Mouse (Mus musculus): Measurements from ENCODE around the gene Ranbp17. TPM values are rescaled to one million over a fixed set of nuclear protein-coding genes. Genes with fewer than 3 reads are reported as not detected.

The Ranbp17 gene
- polyA plus RNA-seq, 1 experiment from 2014 or later, result 5.7 TPM

GRCm38 (mm10) chr11:33181804-33182203, 331.7 kb downstream of the Ranbp17 start:
- Histone ChIP-seq H3K4me3 (no peak overlapping the region), H3K4me1 (peaks cover 8% of the 10 kb centered on the region; the same call in 1 of the 2 replicates), H3K36me3 (no peaks in the 10 kb centered on the region), H3K9ac (no peak overlapping the region), H3K4me2 (replicated peaks) (no peak overlapping the region), H3K9me3 (no peaks in the 10 kb centered on the region), H3K27me3 (peaks cover 41% of the 10 kb centered on the region), H3K27ac (no peak overlapping the region)
- 84% methylated on average over 3 of the region's 3 CpGs for whole genome bisulfite sequencing
- ATAC-seq (ENCODE audit: low FRiP score, low read depth), result no peak

- H3K4me3 ChIP-seq, result peak overlapping the region; percentile 33
- 2% methylated on average over 18 of the region's 18 CpGs for WGBS
- peak overlapping the region; percentile 56 for H3K9ac ChIP-seq
- H3K36me3 ChIP-seq, result no peaks in the 10 kb centered on the region
- H3K9me3 ChIP-seq, result no peaks in the 10 kb centered on the region
- peak; percentile 64; the same call in 1 of the 2 replicates for ATAC-seq (ENCODE audit: low FRiP score, low read depth)
- H3K4me1 ChIP-seq, result peaks cover 8% of the 10 kb centered on the region; the same call in 1 of the 2 replicates
- no peak overlapping the region for H3K27ac ChIP-seq
- peak overlapping the region; percentile 68 for H3K4me2 ChIP-seq (replicated peaks)
- H3K27me3 ChIP-seq, result peaks cover 48% of the 10 kb centered on the region
Observed at GRCm38 (mm10) chr11:33180701-33181116, 332.8 kb downstream of the Ranbp17 start.

DNA sequence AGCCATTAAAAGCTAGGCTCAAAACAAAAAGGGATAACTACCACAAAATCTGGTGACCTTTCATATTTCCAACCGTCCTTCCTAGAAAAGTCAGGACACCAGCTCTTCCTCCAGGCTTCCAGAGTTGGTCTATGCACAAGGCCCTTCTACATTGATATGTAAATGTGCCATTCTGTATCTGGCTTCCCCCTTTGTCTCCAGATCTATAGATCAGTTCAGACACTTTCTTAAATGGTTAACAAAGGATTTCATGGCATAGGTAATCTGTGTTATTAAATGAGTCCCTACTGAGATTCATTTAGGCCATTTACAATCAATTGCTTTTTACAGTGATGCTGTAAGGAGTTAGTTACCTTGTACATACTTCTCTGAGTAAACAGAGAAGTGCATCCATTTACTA, 333.7 kb downstream of the Ranbp17 start:
- Histone ChIP-seq H3K4me3 (no peak overlapping the region), H3K27me3 (peaks cover 52% of the 10 kb centered on the region), H3K9me3 (no peaks in the 10 kb centered on the region), H3K27ac (no peak overlapping the region), H3K4me1 (peaks cover 8% of the 10 kb centered on the region; the same call in 1 of the 2 replicates), H3K4me2 (replicated peaks) (no peak overlapping the region), H3K36me3 (no peaks in the 10 kb centered on the region), H3K9ac (no peak overlapping the region)
- ATAC-seq (ENCODE audit: low FRiP score, low read depth), result no peak
- 69% methylated on average over 1 of the region's 1 CpGs for WGBS

- no peak overlapping the region for H3K4me3 ChIP-seq
- no peak overlapping the region for H3K27ac ChIP-seq
- H3K4me2 ChIP-seq (replicated peaks), result no peak overlapping the region
- peaks cover 52% of the 10 kb centered on the region for H3K27me3 ChIP-seq
- ATAC-seq (ENCODE audit: low FRiP score, low read depth), result no peak; the same call in 1 of the 2 replicates
- peaks cover 8% of the 10 kb centered on the region; the same call in 1 of the 2 replicates for H3K4me1 ChIP-seq
- 30% methylated on average over 20 of the region's 20 CpGs for WGBS
- no peaks in the 10 kb centered on the region for H3K36me3 ChIP-seq
- no peaks in the 10 kb centered on the region for H3K9me3 ChIP-seq
- no peak overlapping the region for H3K9ac ChIP-seq
Observed at GRCm38 (mm10) chr11:33176525-33177245, 336.9 kb downstream of the Ranbp17 start.

GRCm38 (mm10) chr11:33175768-33176167, 337.8 kb downstream of the Ranbp17 start:
- Histone ChIP-seq H3K4me1 (peaks cover 6% of the 10 kb centered on the region; the same call in 1 of the 2 replicates), H3K9me3 (no peaks in the 10 kb centered on the region), H3K4me3 (no peak overlapping the region), H3K9ac (no peak overlapping the region), H3K36me3 (no peaks in the 10 kb centered on the region), H3K27ac (no peak overlapping the region), H3K27me3 (peaks cover 52% of the 10 kb centered on the region), H3K4me2 (replicated peaks) (no peak overlapping the region)
- WGBS, result 73% methylated on average over 2 of the region's 3 CpGs
- no peak for ATAC-seq (ENCODE audit: low FRiP score, low read depth)

- Histone ChIP-seq H3K4me3 (no peak overlapping the region), H3K36me3 (no peaks in the 10 kb centered on the region), H3K27ac (no peak overlapping the region), H3K9ac (no peak overlapping the region), H3K4me2 (replicated peaks) (no peak overlapping the region), H3K4me1 (no peaks in the 10 kb centered on the region), H3K27me3 (peaks cover 20% of the 10 kb centered on the region), H3K9me3 (no peaks in the 10 kb centered on the region)
- 16% methylated on average over 9 of the region's 9 CpGs for WGBS
- ATAC-seq (ENCODE audit: low FRiP score, low read depth), result no peak
Observed at GRCm38 (mm10) chr11:33170489-33170888, 343.1 kb downstream of the Ranbp17 start.

GRCm38 (mm10) chr11:33162998-33163506, 350.5 kb downstream of the Ranbp17 start, which contains the start of gene Npm1:
Npm1 (minus strand) TSS chr11:33163206.
- 4% methylated on average over 48 of the region's 49 CpGs for WGBS
- H3K9me3 ChIP-seq, result no peaks in the 10 kb centered on the region
- peaks cover 27% of the 10 kb centered on the region for H3K4me1 ChIP-seq
- peak within 1 kb of the TSS; percentile 93 for H3K27ac ChIP-seq
- H3K9ac ChIP-seq, result peak within 1 kb of the TSS; percentile 99
- peaks cover 31% of the 10 kb centered on the region for H3K36me3 ChIP-seq
- peak; percentile 96 for ATAC-seq (ENCODE audit: low FRiP score, low read depth)
- H3K27me3 ChIP-seq, result peaks cover 5% of the 10 kb centered on the region; the same call in 1 of the 2 replicates
- peak within 1 kb of the TSS; percentile 93 for H3K4me2 ChIP-seq (replicated peaks)
- H3K4me3 ChIP-seq, result peak within 1 kb of the TSS; percentile 98

GRCm38 (mm10) chr11:33162211-33162997, 351.1 kb downstream of the Ranbp17 start:
- Histone ChIP-seq H3K4me2 (replicated peaks) (peak overlapping the region; percentile 93), H3K9me3 (no peaks in the 10 kb centered on the region), H3K4me1 (peaks cover 31% of the 10 kb centered on the region), H3K36me3 (peaks cover 38% of the 10 kb centered on the region), H3K9ac (peak overlapping the region; percentile 99), H3K27ac (peak overlapping the region; percentile 84), H3K27me3 (0 out of 2 replicates have a peak, but pooled peaks cover 1% of the 10 kb centered on the region), H3K4me3 (peak overlapping the region; percentile 98)
- peak; percentile 68 for ATAC-seq (ENCODE audit: low FRiP score, low read depth)
- 3% methylated on average over 50 of the region's 53 CpGs for WGBS

Other genes starting within 250 kb of the Ranbp17 start
- not detected in 2 replicates for gene Gm12117, start 237.0 kb downstream of the Ranbp17 start, polyA plus RNA-seq (2015; fragmentation: Nextera tagmentation; extraction: Ambion mirVana)
- 16.3 and 21.0 TPM in 2 replicates for gene Gabrp, start 65.2 kb upstream of the Ranbp17 start, polyA plus RNA-seq (2015; fragmentation: Nextera tagmentation; extraction: Ambion mirVana)
- gene D130052B06Rik, start 85.6 kb upstream of the Ranbp17 start, polyA plus RNA-seq (2015; fragmentation: Nextera tagmentation; extraction: Ambion mirVana), result 0.06 and 0.18 TPM in 2 replicates